Mouse (Mus musculus) heart, adult 2 months (tissue): Measurements from ENCODE around the gene Pomgnt2.

ENCODE experiments used
- CTCF ChIP-seq: fragments of 200-600 bp; IDR thresholded peaks from 2 replicates; pipeline ENCODE4 v1.8.1; 2022; ENCODE audit warnings: antibody characterized with exemption, mild to moderate bottlenecking, moderate library complexity
- POLR2A ChIP-seq: fragments of 200-500 bp; IDR thresholded peaks from 2 replicates; pipeline ENCODE4 v1.6.1; 2011; ENCODE audit warnings: mild to moderate bottlenecking, low read depth, low read length, control low read depth; ENCODE audit not compliant: insufficient read depth

- TF ChIP-seq POLR2A = no peak
- TF ChIP-seq CTCF = no peak
These were observed 7.4 kb downstream of the Pomgnt2 start for GRCm38 (mm10) chr9:121989536-121989935.
